Mouse (Mus musculus) right cerebral cortex, postnatal 4 days (tissue): Measurements from ENCODE around the gene Adam33.
"Not testable (repeated sequence)": the region's sequence is repeated elsewhere in the genome, so short reads cannot be mapped to it uniquely, and the experiment has no call there.

ENCODE experiments used
- DNase-seq: peaks from one replicate; pipeline ENCODE4 v3.0.0-alpha.2; 2022

The Adam33 gene

DNA sequence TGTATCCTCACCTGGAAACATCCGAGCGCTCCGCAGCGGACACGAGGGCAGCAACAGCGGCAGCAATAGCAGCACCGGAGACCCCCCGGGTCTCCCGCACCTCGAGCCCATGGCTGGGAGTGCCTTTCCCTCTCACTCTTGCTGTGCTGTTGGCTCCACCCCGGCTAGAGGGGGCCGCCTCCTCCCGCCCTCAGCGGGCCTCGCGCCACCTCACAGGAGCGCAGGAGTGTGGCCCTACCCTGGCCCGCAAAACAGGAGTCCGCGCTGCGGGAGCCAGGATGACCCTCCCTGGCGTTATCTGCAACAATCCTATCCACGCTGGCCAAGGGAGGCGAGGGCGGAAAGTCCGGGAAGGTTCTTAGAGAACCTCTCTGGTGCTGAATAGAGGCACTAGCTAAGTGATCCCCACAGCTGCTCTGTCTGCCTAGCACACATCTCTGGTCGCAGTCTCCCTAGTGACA lies at the start of gene Adam33:
TSS of gene Adam33 (minus strand) at position 411 of the 461 bp plus-strand sequence.
- no peak for DNase-seq

DNA sequence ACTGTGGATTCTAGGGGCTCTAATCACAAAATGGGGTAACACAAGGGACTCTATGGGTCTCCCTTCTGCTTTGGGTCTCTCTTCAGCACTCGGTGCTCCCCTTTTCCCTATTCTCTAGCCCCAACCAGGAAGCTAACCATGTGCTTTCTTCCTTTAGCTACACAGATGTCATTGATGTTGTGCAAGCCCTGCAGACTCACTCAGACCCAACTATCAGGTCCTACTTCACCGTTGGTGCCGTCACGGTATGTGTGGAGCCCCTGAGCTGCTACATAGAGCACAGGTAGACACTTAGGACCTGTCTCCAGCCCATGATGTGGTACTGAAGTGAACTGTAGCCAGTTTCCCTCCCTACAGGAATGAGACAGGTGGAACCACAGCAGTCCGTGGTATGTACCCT lies 42.4 kb upstream of the Adam33 start:
- no peak for DNase-seq

DNA sequence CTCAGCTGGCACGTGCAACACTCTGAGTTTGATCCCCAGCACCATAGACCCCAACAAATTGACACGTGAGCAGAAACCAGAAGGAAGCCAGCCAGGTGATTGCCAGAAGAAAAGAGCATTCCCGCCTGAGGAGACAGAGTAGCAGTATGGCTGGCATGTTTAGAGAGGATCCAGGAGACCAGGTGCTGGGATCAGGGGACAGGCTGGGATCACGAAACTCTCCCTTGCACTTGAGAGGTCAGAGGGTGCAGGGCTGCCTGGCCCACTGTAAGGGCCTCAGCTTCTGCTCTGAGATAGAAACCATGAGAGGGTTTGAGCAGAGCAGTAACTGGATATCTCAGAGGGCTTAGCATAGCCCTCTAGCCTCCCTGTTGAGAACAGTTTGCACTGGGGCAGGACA lies 41.4 kb upstream of the Adam33 start:
- not testable (repeated sequence) for DNase-seq

DNA sequence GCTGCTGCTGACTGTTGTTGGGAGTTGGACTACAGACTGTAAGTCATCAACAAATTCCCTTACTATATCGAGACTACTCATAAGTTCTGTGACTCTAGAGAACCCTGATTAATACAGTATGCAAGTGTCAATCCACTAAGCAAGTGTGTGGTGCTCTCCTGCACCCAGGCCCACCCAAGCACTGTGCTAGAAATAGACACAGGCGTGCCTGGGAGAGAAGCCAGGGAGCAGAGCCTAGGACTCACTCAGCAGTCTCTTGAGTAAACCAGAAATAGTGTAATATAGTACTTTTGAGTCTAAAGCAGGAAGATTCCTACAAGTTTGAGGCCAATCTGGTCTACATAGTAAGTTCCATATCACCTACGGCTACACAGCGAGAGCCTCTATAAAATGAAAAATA lies 40.4 kb upstream of the Adam33 start:
- DNase-seq, result no peak

DNA sequence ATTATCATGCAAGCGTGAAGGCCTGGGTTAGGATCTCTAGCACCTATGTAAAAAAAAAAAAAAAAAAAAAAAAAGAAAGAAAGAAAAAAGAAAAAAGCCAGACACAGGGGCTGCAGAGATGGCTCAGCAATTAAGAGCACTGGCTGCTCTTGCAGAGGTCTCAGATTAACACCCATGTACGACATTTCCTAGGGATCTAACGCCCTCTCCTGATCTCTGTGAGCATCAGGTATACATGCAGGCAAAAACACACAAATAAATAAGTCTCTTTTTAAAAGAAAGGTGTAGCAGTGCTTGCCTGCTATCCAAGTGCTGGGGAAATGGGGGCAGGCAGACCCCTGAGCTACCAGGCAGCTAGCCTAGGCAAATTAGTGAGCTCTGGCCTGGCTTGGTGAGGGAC lies 37.9 kb upstream of the Adam33 start:
- no peak for DNase-seq

DNA sequence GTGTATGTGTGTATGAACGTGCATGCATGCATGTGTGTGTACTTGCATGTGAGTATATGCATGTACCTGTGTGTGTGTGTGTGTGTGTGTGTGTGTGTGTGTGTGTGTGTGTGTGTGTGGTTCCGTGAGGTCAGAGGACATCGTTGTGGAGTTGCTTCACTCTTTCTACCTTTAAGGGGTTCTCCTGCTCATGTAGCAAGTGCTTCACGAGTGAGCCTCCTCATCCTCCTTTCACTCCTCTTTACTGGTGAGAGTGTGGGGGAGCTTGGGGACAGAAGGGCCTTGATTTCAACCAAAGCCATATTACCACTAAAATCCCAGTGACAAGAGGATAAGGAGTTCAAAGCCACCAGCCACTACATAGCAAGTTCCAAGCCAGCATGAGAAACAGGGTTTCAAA lies 33.5 kb upstream of the Adam33 start:
- no peak for DNase-seq

DNA sequence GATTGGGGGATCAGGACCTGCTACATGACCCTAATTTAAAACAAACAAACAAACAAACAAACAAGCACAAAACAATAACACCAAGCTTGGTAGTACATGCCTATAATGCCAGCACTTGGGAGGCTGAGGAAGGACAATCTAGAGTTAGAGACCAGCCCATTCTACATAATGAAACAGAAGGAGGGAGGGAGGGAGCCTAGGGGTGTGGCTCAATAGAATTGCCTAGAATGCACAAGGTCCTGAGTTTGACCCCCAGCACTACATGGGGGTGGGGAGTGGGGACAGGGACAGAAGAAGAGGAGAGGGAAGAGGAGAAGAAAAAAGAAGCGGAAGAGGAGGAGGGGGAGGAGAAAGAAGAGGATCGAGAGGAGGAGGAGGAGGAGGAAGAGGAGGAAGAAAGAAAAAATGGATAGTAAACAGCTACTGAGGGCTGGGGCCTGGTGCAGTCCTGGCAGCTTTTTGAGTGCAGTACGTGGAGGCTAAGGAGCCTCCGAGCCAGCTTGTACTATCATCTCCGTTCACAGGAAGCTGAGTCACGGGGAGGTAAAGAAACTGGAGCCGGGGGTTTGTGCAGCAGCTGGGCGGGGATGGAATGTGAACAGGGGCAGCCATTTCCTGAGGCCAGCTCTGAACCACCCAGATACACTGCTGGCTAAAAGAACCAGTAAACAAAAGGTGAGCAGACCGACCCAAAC lies 32.6 kb upstream of the Adam33 start:
- DNase-seq, result no peak

DNA sequence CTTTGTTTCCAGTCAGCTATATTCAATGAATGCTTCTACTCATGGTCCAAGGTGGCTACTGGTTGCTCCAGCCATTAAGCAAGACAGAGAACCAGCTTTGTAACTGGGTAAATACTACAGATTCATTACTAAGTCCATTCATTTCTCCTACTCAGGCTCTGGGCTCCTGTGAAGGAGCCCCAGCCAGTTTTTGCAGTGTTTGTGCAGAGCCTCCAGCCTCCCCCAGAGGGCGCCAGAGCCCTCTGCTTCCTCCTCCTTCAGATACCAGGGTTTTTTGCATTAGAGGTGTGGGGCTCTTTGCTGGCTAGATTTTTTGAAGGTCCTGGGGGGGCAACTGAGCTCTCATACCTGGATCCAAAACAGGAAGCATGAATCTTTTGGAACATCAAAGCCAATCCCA lies 31.2 kb upstream of the Adam33 start:
- peak; percentile 66 for DNase-seq

DNA sequence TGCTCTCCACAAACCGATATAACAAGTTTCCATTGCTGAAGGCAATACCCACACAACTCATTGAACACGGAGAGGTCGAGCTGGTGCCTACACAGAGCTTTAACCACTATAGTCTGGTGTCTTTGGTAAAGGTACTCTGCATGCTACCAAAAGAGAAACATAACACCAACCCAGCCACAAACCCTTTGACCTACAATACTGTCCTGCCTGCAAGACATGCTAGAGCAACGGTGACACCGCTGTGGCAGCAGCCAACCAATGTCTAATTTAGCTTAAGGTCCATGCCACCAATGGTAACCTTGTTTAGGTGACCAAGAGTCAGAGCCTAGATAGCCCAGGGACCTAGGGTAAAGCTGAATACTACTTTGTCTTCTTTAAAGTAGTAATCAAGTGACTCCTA lies 30.0 kb upstream of the Adam33 start:
- DNase-seq, result no peak

DNA sequence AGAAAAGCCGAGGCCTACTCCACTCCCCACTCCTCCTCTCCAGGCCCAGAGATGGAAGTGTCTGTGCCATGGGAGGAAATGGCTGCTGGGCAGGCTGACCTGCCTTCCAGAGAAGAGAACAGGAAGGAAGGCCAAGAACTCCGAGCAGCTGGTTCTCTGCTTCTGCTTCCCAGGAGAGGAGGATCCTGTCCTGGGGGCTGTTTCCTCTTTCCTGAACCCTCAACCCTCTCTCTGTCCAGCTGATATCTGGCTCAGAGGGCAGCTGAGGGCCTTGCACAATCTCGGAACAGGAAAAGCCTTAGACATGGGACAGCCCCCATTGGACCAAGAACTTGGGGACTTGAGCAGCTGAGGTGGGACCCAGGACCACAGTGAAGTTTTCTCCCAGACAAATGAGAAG lies 27.2 kb upstream of the Adam33 start:
- DNase-seq, result no peak

DNA sequence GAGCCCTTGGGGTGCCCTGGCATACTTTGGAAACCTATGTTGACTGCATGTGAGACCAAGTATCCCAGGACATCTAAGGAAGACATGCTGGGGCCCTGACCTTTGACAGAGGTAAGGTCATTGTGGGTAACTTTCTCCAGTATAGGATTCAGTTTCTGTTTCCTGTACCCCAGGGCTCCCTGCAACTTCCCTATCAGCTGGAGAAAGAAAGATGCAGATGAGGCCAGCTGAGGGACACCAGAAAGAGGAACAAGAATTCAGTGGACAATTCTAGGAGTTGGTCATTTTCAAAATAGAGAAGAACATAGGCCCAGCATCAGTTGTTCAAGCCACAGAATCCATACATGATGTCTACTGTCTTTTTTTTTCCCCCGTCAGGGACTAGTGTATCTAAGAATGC lies 26.0 kb upstream of the Adam33 start:
- no peak for DNase-seq

DNA sequence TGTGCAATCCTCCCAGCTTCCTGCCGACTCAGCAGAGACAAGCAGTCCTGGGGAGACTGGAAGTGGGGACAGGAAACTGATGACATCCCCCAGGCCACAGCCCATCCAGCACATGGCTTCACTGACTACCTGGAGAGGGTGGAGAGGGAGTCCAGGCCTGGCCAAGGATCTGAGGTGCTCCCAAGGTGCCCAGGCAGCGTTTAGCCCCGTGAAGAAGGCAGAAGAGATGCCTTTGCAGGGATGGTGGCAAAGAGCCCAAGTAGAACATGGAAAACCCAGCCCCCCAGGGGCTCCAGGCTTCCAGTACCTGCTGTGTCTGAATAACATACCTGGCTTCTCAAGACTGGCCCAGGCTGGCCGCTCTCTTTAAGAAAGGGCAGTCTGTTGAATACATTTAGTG lies 25.0 kb upstream of the Adam33 start:
- no peak for DNase-seq

DNA sequence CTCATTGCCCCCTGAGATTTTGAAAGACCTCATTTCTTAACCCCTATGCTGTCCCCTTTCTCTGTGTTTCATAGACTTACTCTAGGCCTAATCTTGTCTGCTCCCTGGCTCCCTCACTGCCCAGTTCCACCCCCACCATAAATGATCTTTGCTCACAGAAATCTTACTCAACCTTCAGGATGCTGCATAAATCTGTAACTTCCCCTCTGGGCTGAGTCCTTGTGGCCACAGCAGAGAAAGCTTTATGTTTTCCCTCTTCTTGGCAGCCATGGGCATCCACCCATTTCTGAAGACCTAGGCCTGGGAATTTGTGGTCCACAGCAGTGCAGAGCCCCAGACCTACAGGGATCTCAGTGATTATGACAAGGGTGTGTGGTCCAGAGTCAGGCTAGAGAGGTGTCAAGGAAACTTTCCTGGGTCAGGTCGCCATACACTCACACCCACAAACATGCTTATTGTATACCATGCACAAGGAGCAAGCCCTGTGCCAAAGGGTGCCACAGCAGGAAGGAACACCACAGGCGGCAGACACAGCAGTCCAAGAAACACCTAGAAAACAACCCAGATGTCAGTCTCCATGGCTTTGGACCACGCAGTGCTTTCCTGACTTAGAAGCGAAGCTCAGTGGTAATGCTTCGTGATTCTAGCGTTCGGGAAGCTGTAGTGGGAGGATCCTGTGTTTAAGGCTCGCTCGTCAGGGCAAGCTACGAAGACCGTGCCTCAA lies 23.2 kb upstream of the Adam33 start, which contains the start of gene Siglec1:
TSS of gene Siglec1 (minus strand) at position 99 of the 724 bp plus-strand sequence.
- DNase-seq, result no peak

DNA sequence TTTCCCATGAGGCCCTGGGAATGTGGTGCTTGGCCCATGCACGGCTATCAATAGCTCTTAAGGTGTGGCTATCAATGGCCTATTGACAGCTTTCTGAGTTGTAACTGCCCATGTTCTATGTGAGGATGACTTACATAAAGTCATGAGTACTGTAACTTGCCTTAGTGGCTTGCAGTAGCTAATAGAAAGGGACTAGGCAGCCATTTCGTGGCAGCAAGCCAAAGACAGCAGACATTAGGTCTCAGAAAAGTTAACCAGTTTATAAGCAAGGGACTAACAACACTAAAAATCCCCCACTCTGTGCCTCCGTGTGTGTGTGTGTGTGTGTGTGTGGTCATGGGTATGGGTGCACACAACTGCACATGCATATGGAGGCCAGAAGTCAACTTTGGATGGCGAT lies 20.6 kb upstream of the Adam33 start:
- DNase-seq, result no peak

DNA sequence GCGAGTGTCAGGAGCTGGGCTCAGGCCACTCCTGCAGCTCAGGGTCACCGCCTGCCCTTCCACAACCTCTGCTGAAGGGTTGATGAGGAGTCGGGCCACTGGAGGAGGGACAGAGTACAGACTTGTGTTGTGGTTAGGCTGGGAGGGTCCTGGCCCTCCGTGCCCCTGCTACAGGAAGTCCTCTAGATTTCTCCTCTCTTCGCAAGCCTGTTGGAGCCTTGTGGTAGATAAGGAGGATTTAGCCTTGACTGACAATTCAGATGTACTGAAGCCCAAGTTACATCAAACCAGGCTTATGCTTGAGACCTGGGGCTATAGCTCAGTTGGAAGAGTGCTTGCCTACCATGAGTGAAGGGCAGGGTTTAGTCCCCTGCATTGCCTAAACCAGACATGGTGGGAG lies 16.9 kb upstream of the Adam33 start:
- DNase-seq, result no peak

DNA sequence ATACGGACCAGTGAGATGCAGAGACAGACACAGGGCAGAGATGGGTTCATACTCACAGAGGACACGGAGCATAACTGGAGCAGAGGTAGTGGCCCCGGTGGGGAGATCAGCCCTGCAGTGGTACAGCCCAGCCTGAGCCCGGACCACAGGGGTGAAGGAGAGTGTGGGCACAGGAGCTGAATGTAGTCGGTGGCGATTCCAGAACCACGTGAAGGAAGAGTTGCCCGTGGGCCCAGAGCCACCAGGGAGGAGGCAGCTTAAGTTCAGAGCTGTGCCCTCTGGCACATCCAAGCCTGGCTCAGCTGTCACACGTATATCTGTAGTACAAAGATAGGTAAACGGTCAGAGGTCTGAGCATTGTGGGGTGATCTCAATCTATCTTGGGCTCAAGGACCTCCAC lies 8.9 kb upstream of the Adam33 start:
- no peak for DNase-seq

DNA sequence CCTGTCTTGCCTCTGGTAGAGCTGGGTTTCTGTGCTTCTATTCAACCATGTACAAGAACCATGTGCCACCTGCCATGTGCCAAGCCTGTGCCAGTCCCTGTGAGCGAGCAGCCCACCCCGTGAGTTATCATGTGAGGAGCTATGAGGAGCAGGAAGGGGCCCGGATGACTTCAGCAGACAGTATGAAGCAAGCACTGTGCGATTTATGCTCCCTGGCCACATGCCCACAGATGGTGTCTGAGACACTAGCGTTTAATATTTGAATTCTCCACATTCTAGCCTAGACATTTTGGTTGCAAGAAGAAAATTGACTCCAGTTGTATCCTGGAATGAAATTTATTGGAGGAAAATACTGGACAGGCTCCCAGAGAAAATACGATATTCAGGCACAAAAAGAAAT lies 3.9 kb upstream of the Adam33 start:
- peak; percentile 33 for DNase-seq

DNA sequence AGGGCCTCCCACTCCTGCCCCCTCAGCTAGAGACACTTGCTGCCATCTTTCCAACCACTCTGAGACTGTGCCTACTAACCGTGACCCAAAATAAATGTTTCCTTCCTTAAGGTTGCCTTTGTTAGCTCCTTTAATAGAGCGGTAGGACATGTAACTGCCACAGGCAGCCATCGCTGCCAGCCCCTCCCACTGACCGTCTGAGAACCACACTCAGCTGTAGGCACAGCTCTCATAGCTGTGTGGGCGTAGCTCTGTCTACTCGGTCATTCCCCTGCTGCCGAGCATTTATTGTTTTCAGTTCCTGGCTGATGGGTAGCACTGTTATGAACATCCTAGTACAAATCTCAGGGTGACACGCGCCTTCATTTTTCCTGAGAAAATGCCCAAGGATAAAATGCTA lies 2.7 kb upstream of the Adam33 start:
- no peak for DNase-seq

DNA sequence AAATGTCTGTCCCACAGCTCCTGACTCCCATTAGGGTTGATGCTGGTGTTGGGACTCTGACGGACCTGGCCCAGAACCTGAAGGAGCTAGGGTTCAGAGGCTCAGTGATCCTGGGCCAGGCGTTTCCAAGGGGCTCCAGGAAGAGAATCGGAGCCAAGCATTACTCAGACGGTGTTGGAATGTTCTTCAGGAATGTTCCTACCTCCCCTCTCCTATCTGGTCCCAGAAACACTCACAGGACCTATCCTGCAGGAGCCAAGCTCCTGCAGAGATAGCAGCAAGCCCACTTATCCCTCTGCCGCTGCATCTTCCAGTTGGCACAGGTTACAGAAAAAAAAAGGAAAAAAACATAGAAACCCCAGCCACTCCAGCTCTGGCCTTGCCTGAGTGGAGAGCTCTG lies 2.0 kb downstream of the Adam33 start:
- DNase-seq, result no peak

DNA sequence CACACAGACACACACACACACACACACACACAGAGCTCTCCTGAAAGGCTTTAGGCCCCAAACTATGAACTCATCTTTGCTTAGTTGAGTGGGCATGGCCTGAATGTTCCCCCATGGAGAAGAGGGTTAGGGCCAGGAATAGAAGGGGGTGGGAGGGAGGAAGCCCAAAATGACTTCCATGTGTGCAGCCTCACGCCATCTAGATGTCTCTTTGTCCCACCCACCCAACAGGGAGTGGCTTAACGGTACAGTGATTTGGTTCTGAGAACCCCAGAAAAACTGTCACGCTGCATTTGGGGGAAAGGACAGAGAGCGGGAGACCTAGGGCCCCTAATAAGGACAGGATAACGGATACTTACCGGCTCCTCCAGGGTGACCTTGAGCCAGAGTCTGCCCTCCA lies 2.8 kb downstream of the Adam33 start:
- no peak for DNase-seq

DNA sequence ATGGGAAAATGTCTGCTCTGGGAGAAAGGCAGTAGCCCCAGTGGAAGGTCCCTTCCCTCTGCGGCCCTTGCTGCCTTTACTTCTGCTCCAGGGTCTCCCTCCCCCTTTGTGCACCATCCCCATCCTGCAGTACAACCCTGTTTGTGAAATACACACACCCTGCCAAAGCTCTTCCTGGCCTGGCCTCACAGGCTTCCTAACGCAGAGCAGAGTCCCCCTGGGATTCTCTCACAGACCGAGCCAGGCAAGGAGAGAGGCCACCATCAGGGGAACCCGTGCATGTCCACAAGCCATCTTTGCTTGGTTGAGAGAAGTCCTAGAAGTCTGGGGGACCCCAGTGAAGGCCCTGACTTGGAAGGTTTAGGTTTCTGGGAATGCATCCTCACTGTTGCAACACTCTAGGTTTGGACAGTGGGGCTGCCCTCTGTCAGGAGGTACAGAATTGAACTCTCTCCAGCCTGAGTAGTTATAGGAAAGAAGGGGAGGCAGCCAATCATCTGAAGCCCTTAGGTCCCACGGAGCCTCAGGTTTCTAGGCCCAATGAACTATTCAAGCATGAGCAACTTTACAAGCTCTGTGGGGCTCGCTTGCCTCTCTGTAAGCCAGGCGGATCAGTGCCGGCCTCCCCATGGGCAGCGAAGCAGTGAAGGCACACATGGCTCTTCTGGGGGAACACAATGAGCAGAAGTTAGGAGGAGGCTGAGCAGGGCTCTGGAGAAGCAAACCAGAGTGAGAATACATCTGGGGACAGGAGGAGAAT lies 3.7 kb downstream of the Adam33 start:
- DNase-seq, result no peak

DNA sequence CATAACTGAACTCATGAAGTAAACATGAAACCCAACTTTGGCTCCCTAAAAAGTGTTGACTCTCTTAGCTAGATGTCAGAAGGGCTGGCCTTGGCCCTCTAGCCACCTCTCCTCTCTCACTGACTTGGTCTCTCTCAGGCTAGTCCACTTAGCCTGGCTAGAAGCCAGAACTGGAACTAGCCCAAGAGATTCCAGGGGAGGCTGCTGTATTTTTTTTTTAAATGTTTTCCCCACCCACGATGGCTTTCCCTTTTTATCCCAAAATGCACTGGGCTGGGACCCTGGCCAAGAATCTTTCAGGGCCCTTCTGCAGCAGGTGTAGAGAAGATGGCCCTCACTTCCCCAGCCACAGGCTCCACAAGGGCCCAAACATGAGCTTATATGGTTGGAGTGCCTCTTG lies 4.2 kb downstream of the Adam33 start:
- DNase-seq, result no peak

DNA sequence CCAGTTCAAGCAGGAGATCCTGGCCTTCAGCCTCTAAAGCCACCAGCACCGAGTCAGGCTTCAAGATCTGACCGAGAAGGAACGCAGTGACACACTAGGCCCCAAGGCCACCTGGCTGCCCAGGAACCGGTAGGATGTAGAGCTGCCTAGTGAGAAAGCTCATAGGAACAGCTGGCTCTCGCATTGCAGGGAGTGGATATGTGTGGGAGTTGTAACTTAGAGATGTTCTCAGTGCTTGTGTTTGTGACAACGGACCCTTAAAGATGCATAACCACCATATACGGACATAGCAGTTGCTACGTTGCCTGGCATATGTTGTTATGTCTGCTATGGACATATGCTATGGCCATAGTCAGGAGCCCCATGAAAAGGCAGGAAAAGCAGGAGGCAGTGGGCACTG lies 4.9 kb downstream of the Adam33 start:
- no peak for DNase-seq

DNA sequence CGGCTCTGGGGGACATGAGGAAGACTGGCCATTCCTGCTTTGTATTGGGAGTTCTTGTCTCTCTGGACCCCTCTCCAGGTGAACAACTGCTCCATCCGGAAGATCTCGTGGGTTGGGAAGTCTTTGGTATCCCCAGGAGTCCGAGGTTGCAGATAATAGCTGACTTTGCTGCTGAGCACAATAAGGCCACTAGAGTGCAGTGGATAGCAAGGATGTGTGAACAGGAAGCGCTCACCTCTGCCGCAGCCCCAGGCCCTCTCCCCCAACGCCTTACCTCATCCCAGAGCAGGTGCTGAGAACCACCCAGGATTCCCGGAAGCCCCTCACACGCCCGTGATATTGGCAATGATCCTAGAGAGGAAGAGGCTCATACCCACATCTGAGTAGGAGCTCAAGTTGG lies 7.4 kb downstream of the Adam33 start:
- DNase-seq, result no peak
